In genomic region chrX:7422691-7423111, GRCm38 (mm10) we compare ENCODE assay signal across 7 mouse cellular contexts. TPM values are rescaled to one million over a fixed set of nuclear protein-coding genes. Genes with fewer than 3 reads are reported as not detected.
DNase-seq lines count a peak whose midpoint lies in the region; ATAC-seq lines count a peak whose summit lies in the region.

No protein-coding gene starts in this region.

- H3K36me3 ChIP-seq in intestine, embryonic 16.5 days (ENCODE audit: control insufficient read depth, insufficient read depth, low read length), result no peaks in the 10 kb centered on the region
- H3K36me3 ChIP-seq in midbrain, embryonic 10.5 days, result no peaks in the 10 kb centered on the region

- peak overlapping the region; percentile 70 for H3K9ac ChIP-seq in intestine, embryonic 16.5 days (ENCODE audit: low read depth, low read length)

- peak overlapping the region; percentile 52 for H3K4me3 ChIP-seq in intestine, embryonic 16.5 days (ENCODE audit: low read length)
- H3K4me3 ChIP-seq in midbrain, embryonic 10.5 days, result peak overlapping the region; percentile 53

- ATAC-seq in intestine, embryonic 16.5 days, result peak; percentile 77

- H3K9me3 ChIP-seq in intestine, embryonic 16.5 days (ENCODE audit: control insufficient read depth, low read length), result no peaks in the 10 kb centered on the region
- H3K9me3 ChIP-seq in midbrain, embryonic 10.5 days (replicated peaks), result no peaks in the 10 kb centered on the region

- 25% methylated on average over 26 of the region's 26 CpGs for whole genome bisulfite sequencing in intestine, embryonic 16.5 days
- WGBS in midbrain, embryonic 10.5 days, result 22% methylated on average over 26 of the region's 26 CpGs

- peak; percentile 72 to 93 for DNase-seq in adrenal gland, adult (ENCODE audit: inconsistent age in 2 of 2, low spot score in 1 of 2)
- peak; percentile 83 for DNase-seq in embryo, embryonic 10.5 days (ENCODE audit: low spot score)
- DNase-seq in gastrocnemius, postnatal 4 days (ENCODE audit: low spot score in 2 of 2), result peak; percentile 37 to 50
- DNase-seq in left cerebral cortex, postnatal 36 days (ENCODE audit: low spot score in 2 of 2), result peak; percentile 70 to 73
- DNase-seq in midbrain, embryonic 10.5 days (ENCODE audit: low spot score), result peak; percentile 63
- DNase-seq in skeletal muscle tissue, adult 2 months (ENCODE audit: low read depth, low spot score), result peak; percentile 50

- intact Hi-C loops in left cerebral cortex, postnatal 36 days (cut with DNase I), result loop anchor here (5.0 kb wide), 3 partner anchors 45 to 215 kb away; partner anchors contain the start of gene Syp

- peak overlapping the region; percentile 51 for H3K4me2 ChIP-seq in intestine, embryonic 16.5 days (ENCODE audit: low read depth, low read length)

- H3K4me1 ChIP-seq in intestine, embryonic 16.5 days (ENCODE audit: control insufficient read depth, insufficient read depth, low read length), result no peaks in the 10 kb centered on the region
- H3K4me1 ChIP-seq in midbrain, embryonic 10.5 days, result no peaks in the 10 kb centered on the region

- H3K27ac ChIP-seq in intestine, embryonic 16.5 days (ENCODE audit: low read length), result no peak overlapping the region
- peak overlapping the region; percentile 76 for H3K27ac ChIP-seq in midbrain, embryonic 10.5 days (replicated peaks)

- no peaks in the 10 kb centered on the region for H3K27me3 ChIP-seq in intestine, embryonic 16.5 days (replicated peaks; ENCODE audit: control insufficient read depth, insufficient read depth, low read length)
- H3K27me3 ChIP-seq in midbrain, embryonic 10.5 days (ENCODE audit: low read depth, poor library complexity, severe bottlenecking), result no peaks in the 10 kb centered on the region

RNA-seq across cellular contexts. Expression of gene Usp27x, which starts 47.1 kb away (rescaled TPM):
- total RNA-seq in gastrocnemius, postnatal 4 days (2021), result 1 to 10 TPM; 1.5 to 1.6 TPM
- 0.28 and 0.34 TPM in 2 replicates for polyA plus RNA-seq in intestine, embryonic 16.5 days (2015; fragmentation: Nextera tagmentation; extraction: Ambion mirVana)
- total RNA-seq in left cerebral cortex, postnatal 36 days (2021), result 10 to 100 TPM; 12.3 to 14.6 TPM
- polyA plus RNA-seq in midbrain, embryonic 10.5 days (2016; fragmentation: Nextera tagmentation; extraction: Ambion mirVana), result 0.64 and 0.70 TPM in 2 replicates

Comparison
In these comparisons a context has a peak if more than half of its experiments do, and no peak if none do; other contexts are left out.
1. RNA of gene Usp27x, which starts 47.1 kb away (total RNA-seq): 12.3 to 14.6 TPM in left cerebral cortex, postnatal 36 days; 1.5 to 1.6 TPM in gastrocnemius, postnatal 4 days; every median in the first group is over 4 times any median in the second.
2. Peak in every context shown above with its lines, with median percentiles within 50 percentile points of each other: DNase-seq.